In genomic region chr14:30653943-30654659, GRCm38 (mm10) we compare ENCODE assay signal across 8 mouse cellular contexts. TPM values are rescaled to one million over a fixed set of nuclear protein-coding genes. Genes with fewer than 3 reads are reported as not detected.
DNase-seq lines count a peak whose midpoint lies in the region; ATAC-seq and TF ChIP-seq lines count a peak whose summit lies in the region.

Gene Rft1, plus strand, starts transcription at chr14:30654360.

- peaks cover 12% of the 10 kb centered on the region for H3K36me3 ChIP-seq in embryonic facial prominence, embryonic 14.5 days (ENCODE audit: control insufficient read depth, insufficient read depth, low read length)
- peaks cover 2% of the 10 kb centered on the region for H3K36me3 ChIP-seq in heart, adult 2 months (ENCODE audit: control insufficient read depth, insufficient read depth, low read length)
- peaks cover 11% of the 10 kb centered on the region; the same call in 1 of the 2 replicates for H3K36me3 ChIP-seq in limb, embryonic 13.5 days
- H3K36me3 ChIP-seq in midbrain, embryonic 16.5 days (ENCODE audit: control insufficient read depth, insufficient read depth, low read length) = no peaks in the 10 kb centered on the region

- no peaks in the 10 kb centered on the region for H3K27me3 ChIP-seq in embryonic facial prominence, embryonic 14.5 days (replicated peaks; ENCODE audit: control insufficient read depth, insufficient read depth, low read length)
- no peaks in the 10 kb centered on the region for H3K27me3 ChIP-seq in heart, adult 2 months (ENCODE audit: control insufficient read depth, insufficient read depth, low read length)
- no peaks in the 10 kb centered on the region for H3K27me3 ChIP-seq in limb, embryonic 13.5 days
- no peaks in the 10 kb centered on the region for H3K27me3 ChIP-seq in midbrain, embryonic 16.5 days (ENCODE audit: control insufficient read depth, insufficient read depth, low read depth, low read length)

- no peaks in the 10 kb centered on the region for H3K79me2 ChIP-seq in heart, adult 2 months (replicated peaks; ENCODE audit: control insufficient read depth, insufficient read depth, low read length)

- peak; percentile 90 for TF ChIP-seq POLR2A in heart, adult 2 months (IDR thresholded peaks at IDR 0.05; ENCODE audit: insufficient read depth, low read depth, low read length)

- peak; percentile 34 for TF ChIP-seq CTCF in heart, adult 2 months (IDR thresholded peaks at IDR 0.05)

- intact Hi-C loops in heart, adult 2 months (cut with DNase I) = loop anchor here (2.0 to 5.0 kb wide), 3 partner anchors 27 to 105 kb away; partner anchors contain the start of genes Prkcd and Tkt

- peak within 1 kb of the TSS; percentile 88 for H3K27ac ChIP-seq in embryonic facial prominence, embryonic 14.5 days (replicated peaks; ENCODE audit: low read depth, low read length)
- peak within 1 kb of the TSS; percentile 91 for H3K27ac ChIP-seq in heart, adult 2 months
- peak within 1 kb of the TSS; percentile 88 for H3K27ac ChIP-seq in limb, embryonic 13.5 days
- H3K27ac ChIP-seq in midbrain, embryonic 16.5 days (ENCODE audit: low read length) = peak within 1 kb of the TSS; percentile 83

- H3K4me1 ChIP-seq in embryonic facial prominence, embryonic 14.5 days (ENCODE audit: control insufficient read depth, insufficient read depth, low read length) = peaks cover 8% of the 10 kb centered on the region; the same call in 1 of the 2 replicates
- H3K4me1 ChIP-seq in heart, adult 2 months (ENCODE audit: control insufficient read depth, insufficient read depth, low read length) = peaks cover 2% of the 10 kb centered on the region
- peaks cover 11% of the 10 kb centered on the region for H3K4me1 ChIP-seq in limb, embryonic 13.5 days
- peaks cover 8% of the 10 kb centered on the region for H3K4me1 ChIP-seq in midbrain, embryonic 16.5 days (ENCODE audit: control insufficient read depth, insufficient read depth, low read length)

- peak; percentile 87 for DNase-seq in 3T3-L1 (ENCODE audit: low read depth, low spot score)
- DNase-seq in adrenal gland, postnatal 4 days (ENCODE audit: low spot score in 2 of 2) = peak; percentile 99 to 100
- peak; percentile 96 for DNase-seq in embryonic facial prominence, embryonic 14.5 days (ENCODE audit: low spot score)
- DNase-seq in heart, adult 2 months = peak; percentile 97 to 100
- DNase-seq in kidney, adult 8-10 months = peak; percentile 95 to 98
- DNase-seq in spleen, postnatal 10 days (ENCODE audit: low spot score in 2 of 2) = peak; percentile 98 to 100

- peak within 1 kb of the TSS; percentile 85 for H3K4me2 ChIP-seq in embryonic facial prominence, embryonic 14.5 days (ENCODE audit: low read depth, low read length)
- peak within 1 kb of the TSS; percentile 82 for H3K4me2 ChIP-seq in limb, embryonic 13.5 days (replicated peaks)
- H3K4me2 ChIP-seq in midbrain, embryonic 16.5 days (ENCODE audit: low read length) = peak within 1 kb of the TSS; percentile 61

- no peaks in the 10 kb centered on the region for H3K9me3 ChIP-seq in embryonic facial prominence, embryonic 14.5 days (ENCODE audit: control insufficient read depth, low read length)
- no peaks in the 10 kb centered on the region for H3K9me3 ChIP-seq in limb, embryonic 13.5 days
- no peaks in the 10 kb centered on the region for H3K9me3 ChIP-seq in midbrain, embryonic 16.5 days (replicated peaks; ENCODE audit: control insufficient read depth, low read length, poor library complexity, severe bottlenecking)

- no peak for TF ChIP-seq EP300 in heart, adult 2 months (IDR thresholded peaks at IDR 0.05; ENCODE audit: insufficient read depth, low read depth, low read length)

- peak within 1 kb of the TSS; percentile 71 for H3K4me3 ChIP-seq in embryonic facial prominence, embryonic 14.5 days (ENCODE audit: low read depth, low read length)
- peak within 1 kb of the TSS; percentile 89 for H3K4me3 ChIP-seq in heart, adult 2 months
- H3K4me3 ChIP-seq in limb, embryonic 13.5 days = peak within 1 kb of the TSS; percentile 95
- peak within 1 kb of the TSS; percentile 92 for H3K4me3 ChIP-seq in midbrain, embryonic 16.5 days (ENCODE audit: low read depth, low read length)

- 2% methylated on average over 29 of the region's 38 CpGs for WGBS in embryonic facial prominence, embryonic 14.5 days
- 3% methylated on average over 38 of the region's 38 CpGs for WGBS in heart, adult 2 months
- 3% methylated on average over 38 of the region's 38 CpGs for WGBS in limb, embryonic 13.5 days
- 2% methylated on average over 38 of the region's 38 CpGs for WGBS in midbrain, embryonic 16.5 days

- peak; percentile 93 for ATAC-seq in embryonic facial prominence, embryonic 14.5 days (ENCODE audit: low read depth)
- peak; percentile 94 for ATAC-seq in limb, embryonic 13.5 days (ENCODE audit: low FRiP score, low read depth)
- peak; percentile 94 for ATAC-seq in midbrain, embryonic 16.5 days

- peak within 1 kb of the TSS; percentile 95 for H3K9ac ChIP-seq in embryonic facial prominence, embryonic 14.5 days (ENCODE audit: low read depth, low read length)
- H3K9ac ChIP-seq in heart, adult 2 months (ENCODE audit: low read depth, low read length) = peak within 1 kb of the TSS; percentile 82
- peak within 1 kb of the TSS; percentile 97 for H3K9ac ChIP-seq in limb, embryonic 13.5 days
- peak within 1 kb of the TSS; percentile 99 for H3K9ac ChIP-seq in midbrain, embryonic 16.5 days (ENCODE audit: low read depth, low read length)

RNA-seq across cellular contexts. Expression of gene Rft1, which starts in this region (rescaled TPM):
- total RNA-seq in adrenal gland, postnatal 4 days (2021) = 10 to 100 TPM; 32.8 to 36.3 TPM
- polyA plus RNA-seq in embryonic facial prominence, embryonic 14.5 days (2014; fragmentation: Nextera tagmentation; extraction: Ambion mirVana) = 13.3 and 16.5 TPM in 2 replicates
- total RNA-seq in heart, adult 2 months (2021) = 1 to 10 TPM; 6.1 to 8.1 TPM
- 8.8 and 13.0 TPM in 2 replicates for polyA plus RNA-seq in heart, adult 2 months (2012; rRNA removed)
- polyA plus RNA-seq in limb, embryonic 13.5 days (2015; fragmentation: Nextera tagmentation; extraction: Ambion mirVana) = 20.7 and 21.0 TPM in 2 replicates
- 8.3 and 9.4 TPM in 2 replicates for polyA plus RNA-seq in midbrain, embryonic 16.5 days (2015; fragmentation: Nextera tagmentation; extraction: Ambion mirVana)

Comparison
In these comparisons a context has a peak if more than half of its experiments do, and no peak if none do; other contexts are left out.
1. Peak in every context shown above with its lines: DNase-seq, ATAC-seq, H3K4me3 ChIP-seq and H3K27ac ChIP-seq.